Comparison of ENCODE assay signal across 10 mouse cellular contexts in the genomic region with DNA sequence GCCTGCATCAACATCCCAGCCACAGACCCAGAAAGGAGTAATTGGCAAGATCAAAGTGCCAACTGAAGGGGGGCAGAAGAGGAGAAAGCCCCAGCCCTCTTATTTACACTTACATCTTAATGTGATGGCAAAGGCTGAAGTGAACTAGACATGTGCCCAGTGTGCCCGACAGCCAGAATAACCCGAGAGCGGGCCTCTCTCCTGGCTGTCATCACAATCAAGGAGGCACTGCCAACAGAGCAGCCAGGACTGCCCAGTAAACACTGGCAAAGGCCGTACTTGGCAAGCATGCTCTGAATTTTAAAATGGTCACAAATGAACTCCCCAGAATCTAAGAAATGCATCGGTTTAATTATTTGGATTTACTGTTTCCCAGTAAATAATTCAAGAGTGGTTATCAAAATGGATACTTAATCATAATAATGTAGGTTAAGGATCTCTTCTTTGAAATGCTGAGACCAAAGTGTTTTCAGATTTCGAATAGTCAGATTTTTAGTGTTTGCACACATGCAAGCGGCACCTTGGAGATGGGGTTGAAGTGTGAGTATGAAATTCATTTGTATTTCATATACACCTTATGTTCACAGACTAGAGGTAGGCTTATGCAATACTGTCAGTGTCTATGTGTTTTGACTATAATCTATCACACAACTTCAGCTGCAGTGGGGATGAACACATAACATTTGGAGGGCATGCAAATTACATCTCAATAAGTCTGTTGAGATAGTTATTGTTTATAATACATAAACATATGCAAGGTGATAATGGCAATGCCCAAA.
DNase-seq lines count a peak whose midpoint lies in the region; ATAC-seq and TF ChIP-seq lines count a peak whose summit lies in the region.
"Had no signal": no experiment of that assay in that cellular context is flagged by ENCODE, and none has a peak within 500 bp of the region (broad histone marks: within the 10 kb centered on the region; RNA-seq: fewer than 3 reads in every experiment).

No protein-coding gene starts in this region.

- H3K4me3 ChIP-seq in heart, embryonic 10.5 days = no peak overlapping the region
- H3K4me3 ChIP-seq in midbrain, postnatal 0 days (ENCODE audit: low read depth, low read length) = no peak overlapping the region
- H3K4me3 ChIP-seq in liver, embryonic 11.5 days (ENCODE audit: low read depth, low read length) = no peak overlapping the region

- no peaks in the 10 kb centered on the region for H3K27me3 ChIP-seq in heart, embryonic 10.5 days (ENCODE audit: insufficient read depth, poor library complexity, severe bottlenecking)
- H3K27me3 ChIP-seq in midbrain, postnatal 0 days (ENCODE audit: insufficient read depth, low read length) = no peaks in the 10 kb centered on the region
- H3K27me3 ChIP-seq in liver, embryonic 11.5 days (replicated peaks; ENCODE audit: control insufficient read depth, insufficient read depth, low read length) = no peaks in the 10 kb centered on the region

- H3K9ac ChIP-seq in midbrain, postnatal 0 days (replicated peaks; ENCODE audit: low read length, poor library complexity, severe bottlenecking) = no peak overlapping the region
- no peak overlapping the region for H3K9ac ChIP-seq in liver, embryonic 11.5 days (ENCODE audit: low read depth, low read length)

- H3K27ac ChIP-seq in heart, embryonic 10.5 days = no peak overlapping the region
- H3K27ac ChIP-seq in midbrain, postnatal 0 days (ENCODE audit: low read depth, low read length) = no peak overlapping the region; the same call in 1 of the 2 replicates
- no peak overlapping the region for H3K27ac ChIP-seq in liver, embryonic 11.5 days (ENCODE audit: low read depth, low read length)
- H3K27ac ChIP-seq: kidney, postnatal 0 days had no signal

- H3K4me1 ChIP-seq in heart, embryonic 10.5 days = no peaks in the 10 kb centered on the region
- peaks cover 3% of the 10 kb centered on the region; the same call in 1 of the 2 replicates for H3K4me1 ChIP-seq in midbrain, postnatal 0 days (ENCODE audit: insufficient read depth, low read length)
- H3K4me1 ChIP-seq in liver, embryonic 11.5 days (replicated peaks; ENCODE audit: control insufficient read depth, insufficient read depth, low read length) = no peaks in the 10 kb centered on the region

- DNase-seq in adrenal gland, postnatal 14 days = peak; percentile 59
- no peak for DNase-seq in adrenal gland, adult 18-20 months (ENCODE audit: low spot score in 2 of 2)
- DNase-seq in lung, postnatal 25 days (ENCODE audit: low spot score) = peak; percentile 20
- DNase-seq in lung, postnatal 4 days = no peak
- peak; percentile 36 for DNase-seq in heart, embryonic 10.5 days (ENCODE audit: low spot score)
- peak; percentile 88 for DNase-seq in midbrain, postnatal 0 days (ENCODE audit: low spot score)
- DNase-seq in urinary bladder, postnatal 14 days (ENCODE audit: low spot score) = no peak
- DNase-seq in liver, embryonic 11.5 days (ENCODE audit: low spot score) = no peak
- DNase-seq: lung, postnatal 14 days had no signal

- H3K36me3 ChIP-seq in heart, embryonic 10.5 days = no peaks in the 10 kb centered on the region
- H3K36me3 ChIP-seq in midbrain, postnatal 0 days (ENCODE audit: insufficient read depth, low read length) = no peaks in the 10 kb centered on the region
- H3K36me3 ChIP-seq in liver, embryonic 11.5 days (ENCODE audit: control insufficient read depth, insufficient read depth, low read length) = no peaks in the 10 kb centered on the region

- WGBS in heart, embryonic 10.5 days = 87% methylated on average over 7 of the region's 7 CpGs
- 56% methylated on average over 7 of the region's 7 CpGs for WGBS in midbrain, postnatal 0 days
- 87% methylated on average over 7 of the region's 7 CpGs for WGBS in liver, embryonic 11.5 days

- no peak overlapping the region for H3K4me2 ChIP-seq in midbrain, postnatal 0 days (ENCODE audit: low read depth, low read length, poor library complexity, severe bottlenecking)
- no peak overlapping the region for H3K4me2 ChIP-seq in liver, embryonic 11.5 days

- no peaks in the 10 kb centered on the region for H3K9me3 ChIP-seq in heart, embryonic 10.5 days
- no peaks in the 10 kb centered on the region for H3K9me3 ChIP-seq in midbrain, postnatal 0 days (ENCODE audit: low read length)
- H3K9me3 ChIP-seq in liver, embryonic 11.5 days (ENCODE audit: control insufficient read depth, low read length) = no peaks in the 10 kb centered on the region

- peak; percentile 77; the same call in 1 of the 2 replicates for ATAC-seq in midbrain, postnatal 0 days (ENCODE audit: low FRiP score)
- no peak for ATAC-seq in liver, embryonic 11.5 days (replicated peaks; ENCODE audit: low FRiP score)

- no peak for TF ChIP-seq CTCF in midbrain, postnatal 0 days (IDR thresholded peaks at IDR 0.05)

Comparison
In these comparisons a context has a peak if more than half of its experiments do, and no peak if none do; other contexts are left out.
1. DNase-seq: peak in adrenal gland, postnatal 14 days (single experiment), lung, postnatal 25 days (single experiment), heart, embryonic 10.5 days (single experiment) and midbrain, postnatal 0 days (single experiment); none in adrenal gland, adult 18-20 months (0 of 2), lung, postnatal 4 days (0 of 2), urinary bladder, postnatal 14 days (single experiment) and liver, embryonic 11.5 days (single experiment).